In genomic region chr2:93615845-93616689, GRCm38 (mm10) we compare ENCODE assay signal across 34 mouse cellular contexts. TPM values are rescaled to one million over a fixed set of nuclear protein-coding genes. Genes with fewer than 3 reads are reported as not detected.
A peak's percentile ranks its signal among the peaks of the same experiment; 100 is the strongest.
DNase-seq lines count a peak whose midpoint lies in the region; ATAC-seq and TF ChIP-seq lines count a peak whose summit lies in the region.
"Had no signal": no experiment of that assay in that cellular context is flagged by ENCODE, and none has a peak within 500 bp of the region (broad histone marks: within the 10 kb centered on the region; RNA-seq: fewer than 3 reads in every experiment).

No protein-coding gene starts in this region.

- H3K4me3 ChIP-seq in forebrain, embryonic 12.5 days (replicated peaks), result no peak overlapping the region
- no peak overlapping the region for H3K4me3 ChIP-seq in forebrain, postnatal 0 days (ENCODE audit: low read depth, low read length)
- H3K4me3 ChIP-seq in embryonic facial prominence, embryonic 12.5 days, result peak overlapping the region; percentile 9; the same call in 1 of the 2 replicates
- peak overlapping the region; percentile 18 for H3K4me3 ChIP-seq in limb, embryonic 10.5 days
- H3K4me3 ChIP-seq: erythroblast, embryonic 14.5 days; forebrain, embryonic 15.5 days; hindbrain, embryonic 12.5 days; liver, embryonic 15.5 days; lung, embryonic 15.5 days; megakaryocyte, embryonic 14.5 days; myocyte; stomach, embryonic 15.5 days had no signal

- WGBS in forebrain, embryonic 12.5 days, result 75% methylated on average over 27 of the region's 27 CpGs
- WGBS in forebrain, postnatal 0 days, result 77% methylated on average over 27 of the region's 27 CpGs
- WGBS in embryonic facial prominence, embryonic 12.5 days, result 31% methylated on average over 27 of the region's 27 CpGs
- 21% methylated on average over 27 of the region's 27 CpGs for WGBS in limb, embryonic 10.5 days

- TF ChIP-seq CTCF in forebrain, postnatal 0 days (IDR thresholded peaks at IDR 0.05; ENCODE audit: low read depth), result no peak

- no peak for DNase-seq in forebrain, postnatal 0 days
- DNase-seq in embryo, embryonic 10.5 days (ENCODE audit: low spot score), result peak; percentile 49
- peak; percentile 76 for DNase-seq in limb, embryonic 10.5 days (ENCODE audit: low spot score)
- DNase-seq in neural tube, embryonic 10.5 days (ENCODE audit: extremely low spot score, low spot score), result no peak
- no peak for DNase-seq in gastrocnemius, postnatal 4 days (ENCODE audit: low spot score in 2 of 2)
- no peak for DNase-seq in adrenal gland, adult 18-20 months (ENCODE audit: low spot score in 2 of 2)
- DNase-seq: adrenal gland, postnatal 36 days; cerebellum, adult 9-11 months; gastrocnemius, postnatal 36 days; kidney, adult 18-20 months; kidney, postnatal 10 days; liver; lung, postnatal 36 days; right cerebral cortex, postnatal 4 days; thymus, postnatal 25 days had no signal

- H3K27me3 ChIP-seq in forebrain, embryonic 12.5 days, result peaks cover 19% of the 10 kb centered on the region
- peaks cover 4% of the 10 kb centered on the region for H3K27me3 ChIP-seq in forebrain, postnatal 0 days (ENCODE audit: insufficient read depth, low read length)
- no peaks in the 10 kb centered on the region for H3K27me3 ChIP-seq in embryonic facial prominence, embryonic 12.5 days
- H3K27me3 ChIP-seq in limb, embryonic 10.5 days (ENCODE audit: low read depth, poor library complexity, severe bottlenecking), result peaks cover 59% of the 10 kb centered on the region

- H3K4me1 ChIP-seq in forebrain, embryonic 12.5 days, result peaks cover 12% of the 10 kb centered on the region
- no peaks in the 10 kb centered on the region for H3K4me1 ChIP-seq in forebrain, postnatal 0 days (ENCODE audit: insufficient read depth)
- peaks cover 50% of the 10 kb centered on the region for H3K4me1 ChIP-seq in embryonic facial prominence, embryonic 12.5 days
- peaks cover 77% of the 10 kb centered on the region for H3K4me1 ChIP-seq in limb, embryonic 10.5 days
- H3K4me1 ChIP-seq: forebrain, embryonic 15.5 days; liver, embryonic 15.5 days; megakaryocyte, embryonic 14.5 days; stomach, embryonic 15.5 days had no signal

- H3K4me2 ChIP-seq in forebrain, embryonic 12.5 days, result 0 out of 2 replicates have a peak overlapping the region, but pooled peaks have one; percentile 4
- no peak overlapping the region for H3K4me2 ChIP-seq in forebrain, postnatal 0 days (ENCODE audit: low read depth)
- peak overlapping the region; percentile 32 for H3K4me2 ChIP-seq in embryonic facial prominence, embryonic 12.5 days (replicated peaks)
- H3K4me2 ChIP-seq: forebrain, embryonic 15.5 days; hindbrain, embryonic 12.5 days; liver, embryonic 15.5 days; lung, embryonic 15.5 days; stomach, embryonic 15.5 days had no signal

- no peaks in the 10 kb centered on the region for H3K9me3 ChIP-seq in forebrain, embryonic 12.5 days
- no peaks in the 10 kb centered on the region for H3K9me3 ChIP-seq in forebrain, postnatal 0 days (ENCODE audit: low read length)
- H3K9me3 ChIP-seq in embryonic facial prominence, embryonic 12.5 days, result no peaks in the 10 kb centered on the region
- H3K9me3 ChIP-seq in limb, embryonic 10.5 days (replicated peaks), result no peaks in the 10 kb centered on the region
- H3K9me3 ChIP-seq: forebrain, embryonic 15.5 days; hindbrain, embryonic 12.5 days; liver, embryonic 15.5 days; lung, embryonic 15.5 days; megakaryocyte, embryonic 14.5 days; stomach, embryonic 15.5 days had no signal

- H3K27ac ChIP-seq in forebrain, embryonic 12.5 days, result no peak overlapping the region
- no peak overlapping the region for H3K27ac ChIP-seq in forebrain, postnatal 0 days (ENCODE audit: low read depth, low read length)
- peak overlapping the region; percentile 85 for H3K27ac ChIP-seq in embryonic facial prominence, embryonic 12.5 days
- H3K27ac ChIP-seq in limb, embryonic 10.5 days, result peak overlapping the region; percentile 80
- H3K27ac ChIP-seq: forebrain, embryonic 15.5 days; hindbrain, embryonic 12.5 days; liver, embryonic 15.5 days; lung, embryonic 15.5 days; stomach, embryonic 15.5 days had no signal

- no peaks in the 10 kb centered on the region for H3K36me3 ChIP-seq in forebrain, embryonic 12.5 days (replicated peaks)
- no peaks in the 10 kb centered on the region for H3K36me3 ChIP-seq in forebrain, postnatal 0 days (ENCODE audit: insufficient read depth)
- H3K36me3 ChIP-seq in embryonic facial prominence, embryonic 12.5 days, result no peaks in the 10 kb centered on the region
- no peaks in the 10 kb centered on the region for H3K36me3 ChIP-seq in limb, embryonic 10.5 days
- H3K36me3 ChIP-seq: forebrain, embryonic 15.5 days; hindbrain, embryonic 12.5 days; liver, embryonic 15.5 days; lung, embryonic 15.5 days; stomach, embryonic 15.5 days had no signal

- no peak overlapping the region for H3K9ac ChIP-seq in forebrain, embryonic 12.5 days
- no peak overlapping the region for H3K9ac ChIP-seq in forebrain, postnatal 0 days
- H3K9ac ChIP-seq in embryonic facial prominence, embryonic 12.5 days, result no peak overlapping the region
- H3K9ac ChIP-seq: forebrain, embryonic 15.5 days; hindbrain, embryonic 12.5 days; liver, embryonic 15.5 days; lung, embryonic 15.5 days; stomach, embryonic 15.5 days had no signal

- no peak for ATAC-seq in forebrain, embryonic 12.5 days (ENCODE audit: low FRiP score)
- no peak for ATAC-seq in forebrain, postnatal 0 days
- ATAC-seq in embryonic facial prominence, embryonic 12.5 days (ENCODE audit: insufficient number of reproducible peaks, insufficient read depth, low FRiP score, low TSS enrichment), result no peak
- ATAC-seq: CD4-positive, CD25-positive, alpha-beta regulatory T cell, adult 4 months; forebrain, embryonic 15.5 days; midbrain, embryonic 16.5 days had no signal

RNA-seq across cellular contexts. Expression of gene Alx4, which starts 26.1 kb away (rescaled TPM):
- 5.2 and 5.9 TPM in 2 replicates for polyA plus RNA-seq in forebrain, embryonic 12.5 days (2016; fragmentation: Nextera tagmentation; extraction: Ambion mirVana)
- total RNA-seq in forebrain, postnatal 0 days (2014; rRNA removed), result 2.6 and 4.2 TPM in 2 replicates
- 0.58 and 0.72 TPM in 2 replicates for polyA plus RNA-seq in forebrain, postnatal 0 days (2015; fragmentation: Nextera tagmentation; extraction: Ambion mirVana)
- polyA plus RNA-seq in embryonic facial prominence, embryonic 12.5 days (2016; fragmentation: Nextera tagmentation; extraction: Ambion mirVana), result 24.3 and 27.8 TPM in 2 replicates
- 12.5 and 14.8 TPM in 2 replicates for polyA plus RNA-seq in limb, embryonic 10.5 days (2016; fragmentation: Nextera tagmentation; extraction: Ambion mirVana)
- under 1 TPM; 0.73 to 0.93 TPM for total RNA-seq in gastrocnemius, postnatal 4 days (2021)
- under 1 TPM; 0.40 to 0.48 TPM for total RNA-seq in adrenal gland, adult 18-20 months (2021)
- total RNA-seq: common myeloid progenitor, adult 5-6 weeks had no signal
- polyA plus RNA-seq: CD4-positive, CD25-positive, alpha-beta regulatory T cell, adult 4 months; myocyte had no signal

RNA-seq across cellular contexts. Expression of gene Gm10803, which starts 55.7 kb away (rescaled TPM):
- not detected in 2 replicates for polyA plus RNA-seq in forebrain, embryonic 12.5 days (2016; fragmentation: Nextera tagmentation; extraction: Ambion mirVana)
- not detected in 2 replicates for total RNA-seq in forebrain, postnatal 0 days (2014; rRNA removed)
- polyA plus RNA-seq in forebrain, postnatal 0 days (2015; fragmentation: Nextera tagmentation; extraction: Ambion mirVana), result not detected in 2 replicates
- not detected in 2 replicates for polyA plus RNA-seq in embryonic facial prominence, embryonic 12.5 days (2016; fragmentation: Nextera tagmentation; extraction: Ambion mirVana)
- polyA plus RNA-seq in limb, embryonic 10.5 days (2016; fragmentation: Nextera tagmentation; extraction: Ambion mirVana), result not detected in 2 replicates
- total RNA-seq in gastrocnemius, postnatal 4 days (2021), result not detected
- not detected for total RNA-seq in adrenal gland, adult 18-20 months (2021)
- total RNA-seq: adrenal gland, postnatal 36 days; common myeloid progenitor, adult 5-6 weeks; gastrocnemius, postnatal 36 days; heart, adult 8-10 months; layer of hippocampus, adult 18-20 months; layer of hippocampus, postnatal 25 days; left cerebral cortex, postnatal 14 days had no signal
- polyA plus RNA-seq: CD4-positive, CD25-positive, alpha-beta regulatory T cell, adult 4 months; erythroblast, embryonic 14.5 days; forebrain, embryonic 15.5 days; heart, embryonic 16.5 days; hindbrain, embryonic 12.5 days; liver, embryonic 15.5 days; lung, embryonic 15.5 days; midbrain, embryonic 16.5 days; myocyte; neural tube, embryonic 14.5 days; stomach, embryonic 15.5 days had no signal

Comparison
In these comparisons a context has a peak if more than half of its experiments do, and no peak if none do; other contexts are left out.
1. H3K27ac ChIP-seq: peak in embryonic facial prominence, embryonic 12.5 days (single experiment) and limb, embryonic 10.5 days (single experiment); none in forebrain, embryonic 12.5 days (single experiment) and forebrain, postnatal 0 days (single experiment).
2. H3K4me3 ChIP-seq: peak in embryonic facial prominence, embryonic 12.5 days (single experiment) and limb, embryonic 10.5 days (single experiment); none in forebrain, embryonic 12.5 days (single experiment) and forebrain, postnatal 0 days (single experiment).
3. DNase-seq: peak in embryo, embryonic 10.5 days (single experiment) and limb, embryonic 10.5 days (single experiment); none in forebrain, postnatal 0 days (single experiment), neural tube, embryonic 10.5 days (single experiment), gastrocnemius, postnatal 4 days (0 of 2) and adrenal gland, adult 18-20 months (0 of 2).